Mouse (Mus musculus): ENCODE measurements around the gene Smoc2. TPM values are rescaled to one million over a fixed set of nuclear protein-coding genes. Genes with fewer than 3 reads are reported as not detected.

Gene Smoc2
- polyA plus RNA-seq, 1 experiment = 5.8 TPM

GRCm38 (mm10) chr17:14420460-14421046 is 141.2 kb downstream of the Smoc2 start:
- peak; percentile 29 for DNase-seq (ENCODE audit: low read depth)
- no peak for TF ChIP-seq CTCF (IDR thresholded peaks at IDR 0.05; ENCODE audit: borderline replicate concordance, extremely low read depth, insufficient read depth, insufficient read length)
- no peak for TF ChIP-seq POLR2A (IDR thresholded peaks at IDR 0.05; ENCODE audit: borderline replicate concordance, extremely low read depth, insufficient read depth, insufficient read length, poor library complexity, severe bottlenecking)

DNA sequence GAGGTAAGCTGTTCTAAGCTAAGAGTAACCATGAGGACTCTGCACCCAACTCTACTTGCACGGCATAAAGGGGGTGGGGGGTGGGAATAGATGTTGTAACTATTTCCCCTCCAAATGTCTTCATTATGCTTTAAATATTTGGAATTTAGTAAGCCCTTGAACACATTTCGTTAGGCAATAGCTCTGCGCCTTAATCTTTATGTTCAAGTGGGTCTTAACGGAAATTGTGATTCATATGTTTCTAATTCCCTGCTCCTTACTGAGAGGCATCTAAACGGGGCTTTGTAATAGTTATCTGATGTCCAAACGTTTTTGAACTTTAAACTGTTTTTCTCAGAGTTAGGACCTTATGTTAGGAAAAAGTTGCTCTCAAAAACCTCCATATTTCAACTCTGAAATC is 147.2 kb downstream of the Smoc2 start:
- no peak for DNase-seq (ENCODE audit: low read depth)
- no peak for TF ChIP-seq POLR2A (IDR thresholded peaks at IDR 0.05; ENCODE audit: borderline replicate concordance, extremely low read depth, insufficient read depth, insufficient read length, poor library complexity, severe bottlenecking)
- no peak for TF ChIP-seq CTCF (IDR thresholded peaks at IDR 0.05; ENCODE audit: borderline replicate concordance, extremely low read depth, insufficient read depth, insufficient read length)

GRCm38 (mm10) chr17:14434717-14435116 is 155.4 kb downstream of the Smoc2 start:
- no peak for DNase-seq (ENCODE audit: low read depth)
- TF ChIP-seq POLR2A (IDR thresholded peaks at IDR 0.05; ENCODE audit: borderline replicate concordance, extremely low read depth, insufficient read depth, insufficient read length, poor library complexity, severe bottlenecking) (no peak), CTCF (IDR thresholded peaks at IDR 0.05; ENCODE audit: borderline replicate concordance, extremely low read depth, insufficient read depth, insufficient read length) (no peak)

DNA sequence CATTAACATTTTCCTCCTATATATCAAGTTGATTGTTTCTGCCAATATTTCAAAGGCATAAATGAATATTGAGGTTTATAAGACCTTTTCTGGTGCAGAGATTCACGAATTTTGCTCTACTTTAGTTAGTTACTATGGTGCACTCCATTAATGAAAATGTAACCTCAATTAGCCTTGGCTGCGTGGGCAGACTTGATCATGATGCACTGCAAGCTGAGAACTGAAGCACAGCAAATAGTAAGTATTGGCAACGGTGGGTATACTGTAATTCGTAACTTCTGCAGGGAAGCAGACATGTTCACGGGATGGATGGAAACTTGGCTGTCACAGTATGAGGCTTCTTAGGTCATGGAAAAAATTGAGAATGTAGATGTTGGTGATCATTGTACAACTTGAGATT is 166.3 kb downstream of the Smoc2 start:
- TF ChIP-seq CTCF (IDR thresholded peaks at IDR 0.05; ENCODE audit: borderline replicate concordance, extremely low read depth, insufficient read depth, insufficient read length) (no peak), POLR2A (IDR thresholded peaks at IDR 0.05; ENCODE audit: borderline replicate concordance, extremely low read depth, insufficient read depth, insufficient read length, poor library complexity, severe bottlenecking) (no peak)
- no peak for DNase-seq (ENCODE audit: low read depth)

GRCm38 (mm10) chr17:14447275-14447674 is 168.0 kb downstream of the Smoc2 start:
- TF ChIP-seq POLR2A (IDR thresholded peaks at IDR 0.05; ENCODE audit: borderline replicate concordance, extremely low read depth, insufficient read depth, insufficient read length, poor library complexity, severe bottlenecking) (no peak), CTCF (IDR thresholded peaks at IDR 0.05; ENCODE audit: borderline replicate concordance, extremely low read depth, insufficient read depth, insufficient read length) (no peak)
- DNase-seq (ENCODE audit: low read depth) = no peak

Other genes with a start within 250 kb of the Smoc2 start
- not detected in 2 replicates for gene Gm7358, start 220.0 kb upstream of the Smoc2 start, polyA plus RNA-seq (2012; rRNA removed)
- 2.1 and 2.5 TPM in 2 replicates for gene Dact2, start 75.2 kb upstream of the Smoc2 start, polyA plus RNA-seq (2012; rRNA removed)